Mouse (Mus musculus): ENCODE data around the gene Tmem269.

Tmem269 gene

GRCm38 (mm10) chr4:119181456-119181855, 36.6 kb downstream of the Tmem269 start:
- no peak for DNase-seq (ENCODE audit: low spot score in 2 of 2)

GRCm38 (mm10) chr4:119180133-119180707, 37.8 kb downstream of the Tmem269 start:
- DNase-seq (ENCODE audit: low spot score in 2 of 2) = no peak

- DNase-seq (ENCODE audit: low spot score in 2 of 2) = no peak
Observed at GRCm38 (mm10) chr4:119178331-119178730, 39.7 kb downstream of the Tmem269 start.

GRCm38 (mm10) chr4:119177702-119178101, 40.3 kb downstream of the Tmem269 start:
- no peak for DNase-seq (ENCODE audit: low spot score in 2 of 2)

- DNase-seq (ENCODE audit: low spot score in 2 of 2) = peak; percentile 91 to 94
Observed at GRCm38 (mm10) chr4:119173851-119174453, 44.1 kb downstream of the Tmem269 start, which contains the start of gene Zfp691. Zfp691 (minus strand) TSS chr4:119174195.

GRCm38 (mm10) chr4:119172919-119173650, 44.9 kb downstream of the Tmem269 start:
- DNase-seq (ENCODE audit: low spot score in 2 of 2) = no peak

- DNase-seq (ENCODE audit: low spot score in 2 of 2) = peak; percentile 63 to 83
Observed at GRCm38 (mm10) chr4:119167663-119168062, 50.4 kb downstream of the Tmem269 start.

GRCm38 (mm10) chr4:119167068-119167467, 50.9 kb downstream of the Tmem269 start:
- DNase-seq (ENCODE audit: low spot score in 2 of 2) = no peak

GRCm38 (mm10) chr4:119165916-119166315, 52.1 kb downstream of the Tmem269 start:
- no peak for DNase-seq (ENCODE audit: low spot score in 2 of 2)

- DNase-seq (ENCODE audit: low spot score in 2 of 2) = no peak
Observed at GRCm38 (mm10) chr4:119162990-119163389, 55.0 kb downstream of the Tmem269 start.

GRCm38 (mm10) chr4:119161358-119161757, 56.7 kb downstream of the Tmem269 start:
- no peak for DNase-seq (ENCODE audit: low spot score in 2 of 2)

- DNase-seq (ENCODE audit: low spot score in 2 of 2) = no peak
Observed at GRCm38 (mm10) chr4:119157891-119158290, 60.1 kb downstream of the Tmem269 start.

- DNase-seq (ENCODE audit: low spot score in 2 of 2) = no peak
Observed at GRCm38 (mm10) chr4:119157186-119157585, 60.8 kb downstream of the Tmem269 start.

Data from frontal cortex, postnatal 14 days (tissue).